Comparison of ENCODE assay signal across 20 mouse cellular contexts in the genomic region with DNA sequence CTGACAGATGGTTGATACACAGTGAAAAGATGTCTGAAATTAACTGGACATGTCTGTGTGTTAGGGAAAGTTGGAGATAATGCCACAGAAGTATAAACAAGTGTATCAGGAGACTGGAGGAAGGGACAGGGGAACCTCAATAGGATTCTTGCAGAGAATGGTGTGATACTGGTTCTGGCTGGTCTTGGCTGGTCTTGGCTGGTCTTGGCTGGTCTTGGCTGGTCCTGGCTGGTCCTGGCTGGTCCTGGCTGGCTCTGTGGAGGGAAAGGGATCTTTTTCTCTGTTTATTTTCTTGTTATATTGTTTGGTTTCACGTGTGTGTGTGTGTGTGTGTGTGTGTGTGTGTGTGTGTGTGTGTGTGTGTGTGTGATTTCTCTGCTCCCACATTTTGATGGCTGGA. TPM values are rescaled to one million over a fixed set of nuclear protein-coding genes. Genes with fewer than 3 reads are reported as not detected.
"Had no signal": no experiment of that assay in that cellular context is flagged by ENCODE, and none has a peak within 500 bp of the region (broad histone marks: within the 10 kb centered on the region; RNA-seq: fewer than 3 reads in every experiment).

No protein-coding gene starts in this region.

- DNase-seq: heart, postnatal 10 days; heart, postnatal 14 days; heart, postnatal 36 days; heart, postnatal 4 days; kidney, adult 11 months; kidney, adult 18-20 months; kidney, adult 2 months; kidney, adult 8-10 months; kidney, adult 9 months; kidney, postnatal 10 days; kidney, postnatal 14 days; kidney, postnatal 25 days; kidney, postnatal 36 days; kidney, postnatal 4 days; layer of hippocampus, adult 9-11 months; layer of hippocampus, postnatal 36 days had no signal

RNA-seq across cellular contexts. Expression of a gene that starts 33.4 kb away (rescaled TPM):
- total RNA-seq: hematopoietic stem cell, adult 5-6 weeks; layer of hippocampus, adult 18-20 months; layer of hippocampus, adult 2 months; left cerebral cortex, adult 18-20 months had no signal
